Mouse (Mus musculus): ENCODE measurements around the gene Yipf3. TPM values are rescaled to one million over a fixed set of nuclear protein-coding genes. Genes with fewer than 3 reads are reported as not detected.

Yipf3 gene
- total and polyA plus RNA-seq, 3 experiments = 15.8 to 52.6 (median 32.5) TPM

GRCm38 (mm10) chr17:46202421-46203071, 45.3 kb upstream of the Yipf3 start, which contains the start of the genes Polh and Xpo5 (continued):
- TF ChIP-seq MYC (IDR thresholded peaks at IDR 0.05; ENCODE audit: low read depth, low read length) (peak; percentile 73; the same call in 1 of the 2 replicates), USF2 (conservative IDR thresholded peaks at IDR 0.05; ENCODE audit: low read depth, low read length) (no peak), ETS1 (conservative IDR thresholded peaks at IDR 0.05; ENCODE audit: low read depth, low read length) (no peak; the same call in 1 of the 2 replicates), E2F4 (IDR thresholded peaks at IDR 0.05; ENCODE audit: insufficient replicate concordance, low read depth, low read length) (peak; percentile 83; the same call in 1 of the 2 replicates), ZMIZ1 (IDR thresholded peaks at IDR 0.05; ENCODE audit: low read depth, low read length) (peak; percentile 80), JUND (conservative IDR thresholded peaks at IDR 0.05; ENCODE audit: low read depth, low read length) (no peak), CHD1 (IDR thresholded peaks at IDR 0.05; ENCODE audit: low read depth, low read length) (no peak), MEF2A (IDR thresholded peaks at IDR 0.05; ENCODE audit: borderline replicate concordance, low read depth, low read length) (peak; percentile 57; the same call in 1 of the 2 replicates), IRF4 (IDR thresholded peaks at IDR 0.05; ENCODE audit: low read depth, low read length) (peak; percentile 55)

DNA sequence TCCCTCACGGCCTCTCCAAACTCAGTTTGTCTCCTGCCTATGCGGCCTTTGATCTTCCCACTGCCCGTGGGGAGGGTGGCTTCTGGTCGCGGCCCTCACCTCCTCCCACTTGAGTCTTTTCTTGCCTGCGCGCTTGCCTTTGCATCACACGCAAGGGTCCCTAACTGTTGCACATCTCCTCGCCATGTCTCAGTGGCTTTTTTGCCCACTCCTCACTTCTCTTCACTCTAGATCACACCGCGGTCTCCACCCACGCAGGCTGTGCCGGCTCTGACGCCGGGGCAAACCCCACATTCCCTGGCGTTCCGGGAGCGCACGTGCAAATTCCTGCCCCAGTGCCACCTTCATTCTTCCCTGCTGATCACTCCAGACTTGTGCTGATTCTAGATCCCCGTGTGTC, 44.8 kb upstream of the Yipf3 start:
- H3K4me1 ChIP-seq (ENCODE audit: control insufficient read depth in 1 of 2, insufficient read depth in 2 of 2) = peaks cover 2 to 31% of the 10 kb centered on the region in 2 experiments; a peak in 3 of 4 replicates

DNA sequence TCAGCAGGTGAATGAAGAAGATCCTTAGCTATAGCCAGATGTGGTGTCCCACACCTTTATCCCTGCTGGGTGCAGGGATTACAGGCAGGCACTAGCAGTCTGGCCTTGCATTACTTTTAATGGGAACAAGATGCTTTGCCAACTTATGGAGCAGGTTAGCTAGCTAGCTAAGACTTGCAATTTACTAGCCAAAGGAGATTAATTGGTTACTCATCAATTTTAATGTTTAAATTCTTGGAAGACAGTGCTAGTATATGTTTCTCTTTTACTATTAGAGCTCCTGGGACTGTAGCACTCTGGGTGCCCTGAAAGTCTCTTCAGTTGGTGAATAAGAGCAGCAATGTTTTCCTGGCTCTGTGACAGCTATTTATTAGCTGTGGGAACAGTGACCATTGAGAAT, 41.2 kb upstream of the Yipf3 start:
- dilution Hi-C loops (cut with MboI; ENCODE audit: extremely low pct_ligation_motif_present, extremely low pct_unique_long_range_greater_than_20kb, low sequenced_read_pairs) (no loop called here), in situ Hi-C loops (cut with MboI; ENCODE audit: low pct_ligation_motif_present, low pct_unique_long_range_greater_than_20kb, low sequenced_read_pairs) (no loop called here)
- Histone ChIP-seq H3K9ac (ENCODE audit: insufficient read depth, low read depth) (no peak overlapping the region), H3K36me3 (replicated peaks in 1 of 2; ENCODE audit: control insufficient read depth in 1 of 2, insufficient read depth in 1 of 2, low read length in 1 of 2) (peaks cover 53 to 70% of the 10 kb centered on the region in 2 experiments), H3K79me2 (replicated peaks; ENCODE audit: control insufficient read depth, extremely low read depth, insufficient read depth, poor library complexity, severe bottlenecking) (peaks cover 41% of the 10 kb centered on the region), H3K4me2 (ENCODE audit: insufficient read depth, low read depth, poor library complexity, severe bottlenecking) (no peak overlapping the region), H3K27me3 (replicated peaks) (no peaks in the 10 kb centered on the region), H3K9me3 (replicated peaks; ENCODE audit: low read length) (no peaks in the 10 kb centered on the region), H3K4me1 (ENCODE audit: control insufficient read depth in 1 of 2, insufficient read depth in 2 of 2) (peaks cover 2 to 11% of the 10 kb centered on the region in 2 experiments; a peak in 3 of 4 replicates), H3K4me3 (replicated peaks in 1 of 3; ENCODE audit: low read depth in 2 of 3, low read length in 2 of 3, poor library complexity in 1 of 3) (no peak overlapping the region), H3K27ac (ENCODE audit: insufficient read depth, low read depth) (no peak overlapping the region)
- TF ChIP-seq CHD2 (IDR thresholded peaks at IDR 0.05; ENCODE audit: low read length) (no peak), RCOR1 (conservative IDR thresholded peaks at IDR 0.05; ENCODE audit: low read depth, low read length) (no peak), ETS1 (conservative IDR thresholded peaks at IDR 0.05; ENCODE audit: low read depth, low read length) (no peak), RAD21 (IDR thresholded peaks at IDR 0.05; ENCODE audit: low read depth, low read length) (no peak), MAZ (IDR thresholded peaks at IDR 0.05; ENCODE audit: low read depth, low read length) (no peak), MYC (IDR thresholded peaks at IDR 0.05; ENCODE audit: low read depth, low read length) (no peak), SMC3 (IDR thresholded peaks at IDR 0.05; ENCODE audit: low read depth, low read length) (no peak), MAX (IDR thresholded peaks at IDR 0.05; ENCODE audit: low read length) (no peak), GABPA (IDR thresholded peaks at IDR 0.05; ENCODE audit: insufficient replicate concordance, low read depth, low read length) (no peak), CTCF (conservative IDR thresholded peaks at IDR 0.05 in 1 of 2, IDR thresholded peaks at IDR 0.05 in 1 of 2; ENCODE audit: low read depth in 2 of 2, low read length in 2 of 2) (no peak), MEF2A (IDR thresholded peaks at IDR 0.05; ENCODE audit: borderline replicate concordance, low read depth, low read length) (no peak), ZC3H11A (IDR thresholded peaks at IDR 0.05; ENCODE audit: low read depth, low read length) (no peak), JUN (IDR thresholded peaks at IDR 0.05; ENCODE audit: insufficient read depth, low read depth, low read length) (no peak), CHD1 (IDR thresholded peaks at IDR 0.05; ENCODE audit: low read depth, low read length) (no peak), POLR2AphosphoS2 (IDR thresholded peaks at IDR 0.05; ENCODE audit: low read depth, low read length) (no peak)
- DNase-seq (ENCODE audit: extremely low read depth) = no peak

More for the DNA sequence above, 44.8 kb upstream of the Yipf3 start:
- Histone ChIP-seq H3K27ac (ENCODE audit: insufficient read depth, low read depth) (peak overlapping the region; percentile 57), H3K9ac (ENCODE audit: insufficient read depth, low read depth) (peak overlapping the region; percentile 74), H3K4me3 (replicated peaks in 1 of 3; ENCODE audit: low read depth in 2 of 3, low read length in 2 of 3, poor library complexity in 1 of 3) (peak overlapping the region; percentile 91 to 93 (median 92)), H3K36me3 (replicated peaks in 1 of 2; ENCODE audit: control insufficient read depth in 1 of 2, insufficient read depth in 1 of 2, low read length in 1 of 2) (peaks cover 41 to 59% of the 10 kb centered on the region in 2 experiments), H3K27me3 (replicated peaks) (no peaks in the 10 kb centered on the region), H3K9me3 (replicated peaks; ENCODE audit: low read length) (no peaks in the 10 kb centered on the region), H3K4me2 (ENCODE audit: insufficient read depth, low read depth, poor library complexity, severe bottlenecking) (peak overlapping the region; percentile 39; the same call in 1 of the 2 replicates), H3K79me2 (replicated peaks; ENCODE audit: control insufficient read depth, extremely low read depth, insufficient read depth, poor library complexity, severe bottlenecking) (peaks cover 63% of the 10 kb centered on the region)
- TF ChIP-seq UBTF (IDR thresholded peaks at IDR 0.05; ENCODE audit: low read depth, low read length) (no peak), RAD21 (IDR thresholded peaks at IDR 0.05; ENCODE audit: low read depth, low read length) (no peak), MAX (IDR thresholded peaks at IDR 0.05; ENCODE audit: low read length) (no peak), ELF1 (IDR thresholded peaks at IDR 0.05; ENCODE audit: low read depth, low read length) (no peak), HCFC1 (IDR thresholded peaks at IDR 0.05; ENCODE audit: low read depth, low read length) (no peak), BHLHE40 (IDR thresholded peaks at IDR 0.05; ENCODE audit: low read depth, low read length) (peak; percentile 82), MXI1 (IDR thresholded peaks at IDR 0.05; ENCODE audit: low read depth, low read length) (peak; percentile 59), E2F4 (IDR thresholded peaks at IDR 0.05; ENCODE audit: insufficient replicate concordance, low read depth, low read length) (no peak), MYC (IDR thresholded peaks at IDR 0.05; ENCODE audit: low read depth, low read length) (0 out of 2 replicates have a peak, but pooled peaks have one; percentile 67), USF2 (conservative IDR thresholded peaks at IDR 0.05; ENCODE audit: low read depth, low read length) (no peak), PAX5 (IDR thresholded peaks at IDR 0.05; ENCODE audit: low read length) (no peak), CHD2 (IDR thresholded peaks at IDR 0.05; ENCODE audit: low read length) (no peak), SIN3A (IDR thresholded peaks at IDR 0.05; ENCODE audit: low read length) (no peak), MAFK (IDR thresholded peaks at IDR 0.05; ENCODE audit: insufficient replicate concordance, low read length) (no peak), POLR2AphosphoS2 (IDR thresholded peaks at IDR 0.05; ENCODE audit: low read depth, low read length) (no peak), TCF12 (IDR thresholded peaks at IDR 0.05; ENCODE audit: low read depth, low read length) (no peak), ZC3H11A (IDR thresholded peaks at IDR 0.05; ENCODE audit: low read depth, low read length) (no peak)
- DNase-seq (ENCODE audit: extremely low read depth) = no peak
- in situ Hi-C loops (cut with MboI; ENCODE audit: low pct_ligation_motif_present, low pct_unique_long_range_greater_than_20kb, low sequenced_read_pairs) = loop anchor here (5.0 kb wide), 1 partner anchor 34 kb away; no protein-coding TSS in a partner anchor
- dilution Hi-C loops (cut with MboI; ENCODE audit: extremely low pct_ligation_motif_present, extremely low pct_unique_long_range_greater_than_20kb, low sequenced_read_pairs) = no loop called here
